Mouse (Mus musculus) right cerebral cortex, adult 2 months (tissue): ENCODE measurements at regions not wholly inside any gene's neighbourhood (a gene's known extent, or its start where the extent isn't known, plus 50 kb on each side); places are given as distances from the start of the nearest gene placed in this dataset.
A peak's percentile ranks its signal among the peaks of the same experiment; 100 is the strongest.

Source experiments
- DNase-seq, 2 experiments: peaks; one replicate each; pipeline ENCODE4 v3.0.0; 2021 to 2022; ENCODE audit warnings: low spot score in 2 of 2

- no peak for DNase-seq
Measured at GRCm38 (mm10) chr16:76232680-76233079, 140.9 kb downstream of the Nrip1 start.

- DNase-seq = no peak
Measured at GRCm38 (mm10) chr16:76232174-76232573, 141.5 kb downstream of the Nrip1 start.

GRCm38 (mm10) chr16:76230516-76231302, 142.9 kb downstream of the Nrip1 start:
- no peak for DNase-seq

- no peak for DNase-seq
Measured at GRCm38 (mm10) chr16:76228451-76228850, 145.2 kb downstream of the Nrip1 start.

- DNase-seq = no peak
Measured at GRCm38 (mm10) chr16:76226446-76226845, 147.2 kb downstream of the Nrip1 start.

GRCm38 (mm10) chr16:76225587-76226226, 147.9 kb downstream of the Nrip1 start:
- no peak for DNase-seq

- no peak for DNase-seq
Measured at GRCm38 (mm10) chr16:76224901-76225586, 148.6 kb downstream of the Nrip1 start.

GRCm38 (mm10) chr16:76223716-76224115, 149.9 kb downstream of the Nrip1 start:
- no peak for DNase-seq

- DNase-seq = no peak
Measured at GRCm38 (mm10) chr16:76222960-76223359, 150.7 kb downstream of the Nrip1 start.

- DNase-seq = no peak
Measured at GRCm38 (mm10) chr16:76220466-76220865, 153.2 kb downstream of the Nrip1 start.

- no peak for DNase-seq
Measured at GRCm38 (mm10) chr16:76219233-76219632, 154.4 kb downstream of the Nrip1 start.

GRCm38 (mm10) chr16:76218310-76219170, 155.1 kb downstream of the Nrip1 start:
- DNase-seq = no peak

GRCm38 (mm10) chr16:76216184-76216583, 157.4 kb downstream of the Nrip1 start:
- DNase-seq = no peak

- DNase-seq = peak in 1 of 2 experiments; percentile 27
Measured at GRCm38 (mm10) chr16:76215558-76215957, 158.1 kb downstream of the Nrip1 start.

- DNase-seq = peak; percentile 21 to 33
Measured at GRCm38 (mm10) chr16:76201773-76202571, 171.7 kb downstream of the Nrip1 start.

GRCm38 (mm10) chr16:76200801-76201728, 172.6 kb downstream of the Nrip1 start:
- DNase-seq = no peak

GRCm38 (mm10) chr16:76200268-76200667, 173.4 kb downstream of the Nrip1 start:
- DNase-seq = peak; percentile 33 to 41

- DNase-seq = no peak
Measured at GRCm38 (mm10) chr16:76199006-76199405, 174.6 kb downstream of the Nrip1 start.

- DNase-seq = no peak
Measured at GRCm38 (mm10) chr16:76194291-76194690, 172.2 kb upstream of the Samsn1 start.

GRCm38 (mm10) chr16:76191135-76191534, 169.1 kb upstream of the Samsn1 start:
- no peak for DNase-seq
